Mouse (Mus musculus) thymus, postnatal 10 days (tissue): ENCODE measurements around the gene Gsk3b.

Source experiments
- DNase-seq, 2 experiments: peaks; one replicate each; pipeline ENCODE4 v3.0.0; 2021; ENCODE audit warnings: low spot score in 2 of 2

Gsk3b gene

DNA sequence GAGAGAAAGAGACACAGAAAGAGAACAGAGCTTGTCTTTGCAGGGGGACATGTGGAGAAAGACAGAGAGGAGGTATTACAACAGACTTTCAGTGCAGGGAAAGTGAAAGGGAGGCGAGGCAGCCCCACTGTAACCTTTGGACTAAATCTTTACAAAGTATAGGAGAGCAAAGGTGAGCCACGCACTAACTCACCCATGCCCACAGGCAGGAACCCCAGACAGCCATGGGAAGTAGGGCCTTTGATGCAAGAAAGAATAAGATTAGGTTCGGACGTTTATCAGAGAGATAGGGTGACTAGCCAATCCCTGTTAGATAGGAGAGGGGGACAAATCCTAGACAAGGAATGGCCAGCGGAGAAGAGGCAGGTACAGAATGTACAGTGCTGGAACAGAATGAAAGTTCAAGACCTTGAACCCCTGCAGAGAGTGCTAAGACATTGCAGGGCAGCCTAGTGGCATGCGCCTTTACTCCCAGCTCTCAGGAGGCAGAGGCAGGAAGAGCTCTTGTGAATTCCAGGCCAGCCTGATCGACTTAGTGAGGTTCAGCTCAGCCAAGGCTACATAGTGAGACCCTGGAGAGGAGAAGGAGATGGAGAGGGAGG, 193.9 kb downstream of the Gsk3b start:
- DNase-seq: no peak

DNA sequence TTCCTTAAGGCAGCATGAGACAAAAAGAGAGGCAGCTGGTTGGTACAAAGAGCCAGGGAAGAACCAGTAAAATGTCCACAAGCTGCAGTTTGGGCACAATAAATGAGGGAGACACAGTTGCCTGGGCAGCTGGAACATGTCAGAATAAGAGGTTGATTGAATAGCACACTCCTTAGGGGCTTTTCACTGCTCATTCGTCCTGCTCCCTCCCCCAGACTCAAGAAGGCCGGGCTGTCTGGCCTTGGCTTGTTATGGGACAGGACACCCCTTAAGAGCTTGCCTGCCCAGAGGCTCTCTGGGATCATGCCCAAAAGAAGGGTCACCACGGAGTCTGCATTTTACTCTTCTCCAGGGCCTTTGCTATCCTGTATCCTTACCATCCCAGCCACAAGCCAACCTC, 194.5 kb downstream of the Gsk3b start:
- no peak for DNase-seq

DNA sequence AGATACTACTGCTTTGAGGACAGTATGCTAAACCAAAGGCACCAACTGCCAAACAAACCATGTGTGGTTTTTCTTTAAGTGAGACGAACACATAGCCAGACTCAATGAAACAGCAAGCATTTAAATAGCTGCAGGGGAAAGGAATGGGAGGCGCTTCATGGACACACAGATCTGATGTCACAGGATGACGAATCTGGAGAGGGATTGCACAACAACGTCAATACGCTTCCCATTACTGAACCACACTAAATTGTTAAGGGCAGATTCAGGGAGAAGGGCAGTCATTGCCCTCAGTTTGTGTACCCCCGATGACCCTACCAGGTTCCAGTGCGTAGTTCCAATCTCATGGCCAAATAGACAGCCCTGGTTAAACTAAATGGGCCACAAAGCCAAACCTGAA, 197.0 kb downstream of the Gsk3b start:
- DNase-seq: no peak

DNA sequence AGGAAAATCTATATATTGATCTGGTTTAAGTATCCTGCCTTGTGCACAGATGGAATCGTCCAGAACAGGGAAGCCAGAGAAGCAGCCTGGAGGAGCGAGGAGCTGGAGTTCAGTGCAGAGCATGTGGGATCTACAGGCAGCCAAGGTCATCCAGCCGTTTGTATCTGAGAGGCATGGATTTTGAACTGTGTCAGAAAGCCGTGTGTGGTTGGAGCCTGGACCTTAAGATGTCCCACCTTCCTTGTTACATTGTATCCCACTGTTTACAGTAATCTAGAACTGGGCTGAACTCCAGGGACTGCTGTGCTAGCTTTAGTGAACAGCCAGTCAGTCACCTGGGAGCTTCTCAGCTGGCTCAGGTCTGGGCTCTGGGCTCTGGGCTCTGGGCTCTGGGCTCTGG, 197.7 kb downstream of the Gsk3b start:
- no peak for DNase-seq

DNA sequence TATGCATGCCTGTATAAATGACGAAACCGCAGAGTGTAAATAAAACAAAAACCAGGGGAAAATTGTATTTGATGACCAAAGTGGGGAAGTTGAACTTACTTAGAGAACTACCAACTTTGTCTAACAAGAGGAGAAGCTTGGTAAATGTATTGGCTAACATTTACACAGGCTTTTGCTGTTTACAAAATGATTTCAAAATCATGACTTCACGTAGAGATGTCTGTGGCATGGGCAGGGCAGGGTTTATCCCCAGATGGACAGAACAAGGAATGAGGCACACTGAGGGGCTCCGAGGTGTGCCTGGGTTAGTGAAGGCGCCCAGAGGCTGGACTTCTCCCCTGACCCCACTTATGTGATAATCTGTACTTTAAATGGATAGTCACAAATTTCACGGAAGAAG, 198.6 kb downstream of the Gsk3b start:
- DNase-seq: no peak

DNA sequence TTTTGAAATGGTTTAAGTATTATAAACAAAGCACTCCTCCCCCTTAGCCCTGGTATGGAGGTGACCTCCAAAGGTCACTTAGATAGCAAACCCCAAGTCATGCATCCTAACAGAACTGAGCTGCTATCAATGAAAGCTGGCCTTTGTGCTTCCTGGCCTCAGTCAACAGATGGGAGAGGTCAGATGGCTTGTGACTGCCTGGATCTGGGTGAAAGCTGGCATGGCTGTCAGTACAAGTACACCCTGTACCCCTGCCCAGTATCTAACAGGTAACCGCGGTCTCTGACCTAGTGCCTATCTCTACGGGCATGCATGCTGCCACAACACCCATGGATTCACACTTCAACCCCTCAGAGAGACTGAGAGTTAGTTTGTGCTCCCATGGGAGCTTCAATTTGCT, 199.0 kb downstream of the Gsk3b start:
- DNase-seq: no peak

DNA sequence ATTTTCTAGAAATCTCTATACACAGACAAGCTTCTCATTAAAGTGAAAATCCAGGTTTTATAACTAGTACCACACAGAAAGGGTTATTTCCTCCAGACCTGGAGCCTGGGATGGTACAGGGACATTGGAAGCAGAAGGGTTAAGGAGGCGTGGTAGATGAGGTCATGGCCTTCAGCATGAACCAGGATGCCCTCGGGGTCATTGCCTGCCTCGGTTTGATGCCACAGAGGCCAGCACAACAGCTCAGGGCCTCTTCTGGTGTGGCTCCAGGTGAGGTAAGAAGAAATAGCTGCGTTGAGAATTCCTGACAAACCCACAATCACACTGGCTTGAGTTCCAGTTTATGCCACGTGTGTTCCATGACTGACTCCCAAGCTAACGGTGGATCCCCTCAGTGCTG, 200.1 kb downstream of the Gsk3b start:
- no peak for DNase-seq

DNA sequence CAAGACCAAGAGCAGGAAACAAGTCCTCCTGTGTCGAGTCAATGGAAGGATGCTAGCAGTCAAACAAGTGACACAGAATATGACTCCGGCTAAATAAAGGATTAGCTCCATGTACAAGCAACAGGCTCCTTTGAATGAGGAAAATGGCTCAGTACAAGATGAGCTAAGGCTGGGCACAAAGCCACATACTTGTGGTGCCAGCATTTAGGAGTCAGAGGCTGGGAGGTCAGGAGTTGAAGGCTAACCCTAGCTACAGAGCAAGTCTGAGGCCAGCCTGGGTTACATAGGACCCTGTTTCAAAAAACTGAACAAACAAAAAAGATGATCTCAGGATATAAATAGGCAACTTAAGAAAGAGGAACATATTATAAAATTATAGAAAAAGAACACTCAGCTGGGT, 201.3 kb downstream of the Gsk3b start:
- DNase-seq: no peak

DNA sequence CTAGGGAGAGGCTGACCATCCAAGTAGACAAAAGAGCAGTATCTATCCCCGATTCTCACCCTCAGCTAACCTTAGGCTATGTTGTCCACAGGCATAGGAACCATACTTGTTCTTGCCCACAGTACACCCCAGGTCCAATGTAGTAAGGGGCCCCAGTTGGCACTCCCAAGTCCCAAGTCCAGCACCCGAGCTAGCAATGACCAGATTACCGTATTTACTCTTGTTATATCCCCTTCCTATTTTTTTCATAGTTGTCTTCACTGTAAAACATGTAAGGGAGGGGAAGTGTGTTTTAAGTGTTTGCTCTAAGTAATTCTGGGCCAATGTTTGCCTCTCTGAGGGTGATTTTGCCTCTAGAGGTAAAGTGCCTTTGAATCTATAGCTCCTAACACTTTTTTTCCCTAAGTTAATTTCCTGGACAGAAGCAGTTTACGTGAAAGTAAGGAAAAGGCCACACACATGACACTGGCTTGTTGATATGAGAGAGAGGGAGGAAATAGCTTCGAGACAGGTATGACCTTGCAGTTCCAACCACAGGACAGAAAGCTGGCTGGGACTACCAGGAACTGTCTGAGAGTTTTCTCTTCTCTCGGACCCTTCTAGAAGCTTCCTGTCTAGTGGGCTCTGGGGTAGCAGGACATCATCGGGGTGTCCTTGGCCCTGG, 206.0 kb downstream of the Gsk3b start, which contains the start of gene Nr1i2:
Gene Nr1i2, minus strand, starts transcription at position 140 of the 664 bp plus-strand sequence.
- no peak for DNase-seq

DNA sequence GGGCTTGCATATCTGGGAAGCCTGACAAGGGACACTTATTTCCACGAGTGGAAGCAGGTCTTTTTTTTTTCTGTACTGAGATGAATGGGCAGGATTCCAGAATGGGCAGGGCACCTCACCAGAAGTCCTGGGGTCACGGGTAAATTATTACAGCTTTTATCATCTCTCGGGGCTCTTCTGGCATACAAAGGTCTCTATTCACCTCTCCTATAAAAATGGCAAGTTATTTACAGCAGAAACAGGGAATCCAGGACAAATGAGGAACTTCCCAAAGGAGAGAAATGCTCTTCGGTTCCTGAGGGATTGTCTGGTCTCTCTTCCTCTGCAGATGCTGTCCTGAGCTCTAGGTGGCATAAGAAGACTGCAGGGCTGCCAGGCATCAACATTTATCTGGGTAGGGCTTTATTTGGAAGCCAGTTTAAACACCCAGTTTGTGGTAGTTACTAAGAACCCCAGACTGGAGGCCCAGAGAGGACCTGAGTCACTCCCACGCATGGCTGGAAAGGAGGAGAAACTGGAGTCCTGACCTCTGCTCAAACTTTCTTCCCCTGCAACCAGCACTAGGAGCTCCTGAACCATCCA, 206.6 kb downstream of the Gsk3b start:
- DNase-seq: no peak
